Mouse (Mus musculus): ENCODE measurements around the gene Nuak1. TPM values are rescaled to one million over a fixed set of nuclear protein-coding genes. Genes with fewer than 3 reads are reported as not detected.
A peak's percentile ranks its signal among the peaks of the same experiment; 100 is the strongest.

The Nuak1 gene
- polyA plus RNA-seq, 1 experiment from 2014 or later, result 3.6 TPM

DNA sequence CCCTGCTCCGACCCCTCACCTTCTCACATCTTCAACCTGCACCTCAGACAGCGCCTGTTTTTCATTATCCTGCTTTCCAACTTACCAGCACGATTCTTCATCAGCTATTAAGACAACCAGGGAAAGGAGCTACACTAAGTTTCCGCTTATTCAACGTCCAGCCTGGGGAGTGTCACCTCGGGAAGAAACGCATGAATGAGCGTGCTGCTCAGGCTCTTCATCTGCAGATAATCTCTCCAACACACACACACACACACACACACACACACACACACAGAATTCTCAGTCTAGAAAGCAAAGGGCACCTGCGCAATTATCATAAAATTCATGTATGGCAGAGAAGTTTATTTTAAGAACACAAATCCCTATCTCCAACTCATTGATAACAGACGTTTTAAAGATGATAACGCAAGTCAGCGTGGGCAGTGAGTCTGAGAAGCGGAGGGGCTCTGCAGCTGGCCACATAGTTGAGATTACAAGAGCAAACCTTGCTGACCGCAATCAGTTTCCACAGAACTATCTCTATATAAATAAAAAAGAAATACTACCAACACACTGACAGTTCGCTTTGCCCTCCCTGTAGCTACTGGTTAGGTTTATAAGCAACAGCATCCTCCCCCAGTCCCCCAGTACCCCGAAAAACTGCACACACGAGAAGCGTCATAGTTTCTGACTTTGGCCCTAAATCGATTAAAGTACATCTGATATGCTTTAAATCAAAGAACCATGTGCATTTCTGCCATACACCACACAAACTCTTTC is 1.8 kb downstream of the Nuak1 start:
- ATAC-seq (ENCODE audit: low FRiP score, low TSS enrichment), result no peak
- Histone ChIP-seq H3K4me3 (ENCODE audit: low read length) (peak overlapping the region; percentile 74), H3K27ac (ENCODE audit: low read length) (peak overlapping the region; percentile 17; the same call in 1 of the 2 replicates), H3K27me3 (ENCODE audit: insufficient read depth, low read length) (no peaks in the 10 kb centered on the region), H3K36me3 (ENCODE audit: insufficient read depth, low read length) (no peaks in the 10 kb centered on the region), H3K9ac (replicated peaks; ENCODE audit: low read length) (peak overlapping the region; percentile 99), H3K4me2 (replicated peaks; ENCODE audit: low read depth, low read length) (peak overlapping the region; percentile 78), H3K9me3 (ENCODE audit: low read length) (no peaks in the 10 kb centered on the region), H3K4me1 (ENCODE audit: insufficient read depth, low read length) (peaks cover 46% of the 10 kb centered on the region)
- 23% methylated on average over 19 of the region's 19 CpGs for WGBS

DNA sequence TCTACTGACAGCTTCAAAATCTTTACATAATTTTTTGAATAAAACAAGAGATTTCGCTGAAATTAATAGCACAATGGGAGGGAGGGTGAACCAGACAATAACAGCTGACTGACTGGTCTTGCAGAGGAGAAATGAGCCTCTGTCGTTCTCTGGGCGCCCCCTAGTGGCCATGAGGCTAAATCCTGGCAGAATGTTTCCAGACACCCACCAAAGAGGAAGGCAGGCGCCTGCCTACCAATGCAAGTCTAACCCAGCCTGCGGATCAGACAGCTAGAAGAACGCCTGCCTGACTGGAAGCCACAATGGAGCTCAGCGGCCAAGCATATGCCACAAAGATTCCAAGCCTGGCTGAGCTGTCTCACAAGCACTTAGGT is 2.4 kb downstream of the Nuak1 start:
- Histone ChIP-seq H3K4me1 (ENCODE audit: insufficient read depth, low read length) (peaks cover 46% of the 10 kb centered on the region), H3K36me3 (ENCODE audit: insufficient read depth, low read length) (peaks cover 4% of the 10 kb centered on the region), H3K9ac (replicated peaks; ENCODE audit: low read length) (0 out of 2 replicates have a peak overlapping the region, but pooled peaks have one; percentile 4), H3K4me2 (replicated peaks; ENCODE audit: low read depth, low read length) (peak overlapping the region; percentile 78), H3K27me3 (ENCODE audit: insufficient read depth, low read length) (no peaks in the 10 kb centered on the region), H3K9me3 (ENCODE audit: low read length) (no peaks in the 10 kb centered on the region), H3K27ac (ENCODE audit: low read length) (peak overlapping the region; percentile 17; the same call in 1 of the 2 replicates), H3K4me3 (ENCODE audit: low read length) (peak overlapping the region; percentile 74)
- ATAC-seq (ENCODE audit: low FRiP score, low TSS enrichment), result 0 out of 2 replicates have a peak, but pooled peaks have one; percentile 5
- 0% methylated on average over 7 of the region's 7 CpGs for WGBS

DNA sequence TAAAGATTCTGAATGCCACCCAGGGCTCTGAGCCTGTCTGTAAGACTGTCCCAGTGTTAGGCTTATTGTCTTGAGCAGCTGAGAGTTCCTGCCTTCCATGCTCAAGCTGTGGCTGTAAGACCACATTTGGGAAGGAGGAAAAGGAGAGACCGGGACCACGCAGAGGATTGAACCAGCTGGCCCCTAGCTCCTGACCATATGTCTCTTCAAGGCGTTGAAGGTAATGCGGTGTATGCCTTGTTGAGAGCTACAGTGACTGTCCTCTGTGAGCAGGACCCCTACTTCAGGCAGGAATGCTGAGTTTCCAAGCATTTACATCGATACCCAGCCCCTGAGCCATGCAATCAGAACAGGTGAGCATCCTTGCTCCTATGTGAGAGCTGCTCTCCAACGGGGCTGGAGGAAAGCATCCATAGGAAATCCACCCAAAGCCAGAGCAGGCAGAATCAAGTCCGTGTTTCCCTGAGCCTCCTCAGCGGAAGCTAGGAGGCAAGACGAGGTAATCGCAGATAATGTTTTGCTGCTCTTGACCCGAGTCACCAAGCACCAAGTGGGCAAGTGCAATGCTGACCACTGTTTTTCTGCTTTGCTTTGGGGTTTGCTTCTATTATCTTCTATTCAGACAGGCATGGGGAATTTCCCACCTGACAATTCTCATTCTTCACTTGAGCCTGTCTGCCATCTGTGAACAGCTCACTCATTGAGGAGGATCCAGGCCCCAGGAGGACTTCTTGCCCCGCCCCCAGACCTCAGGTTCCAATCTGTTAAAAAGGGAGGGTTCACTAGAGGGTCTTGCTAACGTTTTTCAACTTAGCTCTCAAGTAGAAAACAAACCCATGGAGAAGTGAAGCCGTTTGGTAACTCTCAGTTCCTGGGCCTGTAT is 3.0 kb downstream of the Nuak1 start:
- Histone ChIP-seq H3K4me2 (replicated peaks; ENCODE audit: low read depth, low read length) (peak overlapping the region; percentile 78), H3K27ac (ENCODE audit: low read length) (no peak overlapping the region), H3K4me3 (ENCODE audit: low read length) (peak overlapping the region; percentile 74), H3K4me1 (ENCODE audit: insufficient read depth, low read length) (peaks cover 41% of the 10 kb centered on the region), H3K9me3 (ENCODE audit: low read length) (no peaks in the 10 kb centered on the region), H3K36me3 (ENCODE audit: insufficient read depth, low read length) (peaks cover 4% of the 10 kb centered on the region), H3K9ac (replicated peaks; ENCODE audit: low read length) (no peak overlapping the region), H3K27me3 (ENCODE audit: insufficient read depth, low read length) (no peaks in the 10 kb centered on the region)
- WGBS, result 32% methylated on average over 14 of the region's 14 CpGs
- ATAC-seq (ENCODE audit: low FRiP score, low TSS enrichment), result no peak

DNA sequence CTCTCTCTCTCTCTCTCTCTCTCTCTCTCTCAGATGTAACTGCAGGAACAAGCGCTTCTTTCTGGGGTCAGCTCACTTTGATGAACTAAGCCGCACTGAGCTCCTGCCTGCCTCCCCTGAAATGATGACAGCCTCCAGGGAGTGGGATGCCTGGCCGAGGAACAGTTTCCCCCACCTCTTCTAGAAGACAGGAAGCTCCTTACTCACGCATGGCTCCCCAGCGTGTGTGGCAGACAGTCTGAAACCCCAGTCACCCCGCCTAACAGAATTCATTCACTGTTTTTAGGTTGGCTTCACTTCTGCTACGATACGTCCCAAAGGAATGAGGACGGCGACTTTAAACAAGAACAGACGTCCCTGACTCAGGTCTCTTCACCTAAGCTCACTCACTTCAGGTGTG is 4.5 kb downstream of the Nuak1 start:
- no peak for ATAC-seq (ENCODE audit: low FRiP score, low TSS enrichment)

DNA sequence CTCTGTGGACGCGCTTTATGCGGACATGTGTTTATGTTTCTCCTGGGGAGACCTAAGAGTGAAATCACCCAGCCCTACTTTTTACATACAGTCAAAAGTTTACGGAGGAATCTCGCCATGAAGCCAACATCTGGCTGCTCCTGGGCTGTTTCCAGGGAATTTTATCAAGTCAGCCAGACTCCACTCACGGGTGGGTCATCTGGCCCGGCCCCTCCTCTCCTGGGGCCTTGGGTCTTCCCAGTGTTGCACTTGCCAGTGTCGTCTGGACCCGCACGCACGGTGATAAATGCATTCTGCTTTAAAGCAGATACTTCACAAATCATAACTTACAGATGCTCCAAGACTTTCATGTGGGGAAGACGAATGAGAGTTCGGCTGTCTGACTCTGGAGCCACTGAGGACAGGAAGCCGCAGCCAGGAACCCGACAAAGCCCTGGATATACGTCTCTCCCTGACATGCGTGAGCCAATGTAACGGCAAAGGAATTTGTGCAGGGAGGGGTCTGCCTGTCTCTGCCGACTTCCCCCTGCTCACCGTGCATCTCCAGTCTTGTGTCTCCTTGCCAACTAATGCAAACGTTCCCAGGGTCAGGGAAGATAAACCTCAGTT is 7.1 kb downstream of the Nuak1 start:
- H3K4me2 ChIP-seq (replicated peaks; ENCODE audit: low read depth, low read length), result no peak overlapping the region
- peak; percentile 47; the same call in 1 of the 2 replicates for ATAC-seq (ENCODE audit: low FRiP score, low TSS enrichment)
- peaks cover 11% of the 10 kb centered on the region for H3K36me3 ChIP-seq (ENCODE audit: insufficient read depth, low read length)
- no peak overlapping the region for H3K27ac ChIP-seq (ENCODE audit: low read length)
- H3K4me3 ChIP-seq (ENCODE audit: low read length), result no peak overlapping the region
- H3K9me3 ChIP-seq (ENCODE audit: low read length), result no peaks in the 10 kb centered on the region
- whole genome bisulfite sequencing, result 53% methylated on average over 21 of the region's 21 CpGs
- no peaks in the 10 kb centered on the region for H3K27me3 ChIP-seq (ENCODE audit: insufficient read depth, low read length)
- H3K9ac ChIP-seq (replicated peaks; ENCODE audit: low read length), result no peak overlapping the region
- H3K4me1 ChIP-seq (ENCODE audit: insufficient read depth, low read length), result peaks cover 17% of the 10 kb centered on the region

More for the DNA sequence above, 4.5 kb downstream of the Nuak1 start:
- Histone ChIP-seq H3K27me3 (ENCODE audit: insufficient read depth, low read length) (no peaks in the 10 kb centered on the region), H3K4me3 (ENCODE audit: low read length) (no peak overlapping the region), H3K9me3 (ENCODE audit: low read length) (no peaks in the 10 kb centered on the region), H3K9ac (replicated peaks; ENCODE audit: low read length) (0 out of 2 replicates have a peak overlapping the region, but pooled peaks have one; percentile 22), H3K4me1 (ENCODE audit: insufficient read depth, low read length) (peaks cover 31% of the 10 kb centered on the region), H3K36me3 (ENCODE audit: insufficient read depth, low read length) (peaks cover 4% of the 10 kb centered on the region), H3K27ac (ENCODE audit: low read length) (no peak overlapping the region), H3K4me2 (replicated peaks; ENCODE audit: low read depth, low read length) (no peak overlapping the region)
- WGBS, result 60% methylated on average over 11 of the region's 11 CpGs

DNA sequence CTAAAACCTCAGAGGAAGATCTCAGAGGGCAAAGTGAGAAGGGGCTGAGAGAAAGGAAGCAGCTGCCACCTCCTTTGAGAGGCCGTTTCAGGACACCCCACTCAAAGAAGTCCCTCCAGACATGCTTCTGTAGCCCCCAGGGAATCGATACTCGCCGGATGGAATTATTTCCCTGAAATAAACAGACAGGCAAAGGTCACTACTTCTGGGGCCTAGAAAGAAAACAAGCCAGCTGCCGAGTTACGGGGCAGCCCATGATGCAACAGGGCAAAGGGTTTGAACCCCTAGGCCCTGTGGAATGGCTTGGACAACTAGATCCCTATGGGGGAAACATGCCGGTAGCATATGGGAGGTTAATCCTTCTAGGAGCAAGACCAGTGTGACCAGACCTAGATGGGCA is 16.0 kb downstream of the Nuak1 start:
- no peak for ATAC-seq (ENCODE audit: low FRiP score, low TSS enrichment)
- Histone ChIP-seq H3K36me3 (ENCODE audit: insufficient read depth, low read length) (0 out of 2 replicates have a peak, but pooled peaks cover 2% of the 10 kb centered on the region), H3K27me3 (ENCODE audit: insufficient read depth, low read length) (no peaks in the 10 kb centered on the region), H3K4me3 (ENCODE audit: low read length) (no peak overlapping the region), H3K4me1 (ENCODE audit: insufficient read depth, low read length) (peaks cover 22% of the 10 kb centered on the region), H3K4me2 (replicated peaks; ENCODE audit: low read depth, low read length) (no peak overlapping the region), H3K27ac (ENCODE audit: low read length) (no peak overlapping the region), H3K9ac (replicated peaks; ENCODE audit: low read length) (no peak overlapping the region), H3K9me3 (ENCODE audit: low read length) (no peaks in the 10 kb centered on the region)
- WGBS, result 41% methylated on average over 7 of the region's 7 CpGs

DNA sequence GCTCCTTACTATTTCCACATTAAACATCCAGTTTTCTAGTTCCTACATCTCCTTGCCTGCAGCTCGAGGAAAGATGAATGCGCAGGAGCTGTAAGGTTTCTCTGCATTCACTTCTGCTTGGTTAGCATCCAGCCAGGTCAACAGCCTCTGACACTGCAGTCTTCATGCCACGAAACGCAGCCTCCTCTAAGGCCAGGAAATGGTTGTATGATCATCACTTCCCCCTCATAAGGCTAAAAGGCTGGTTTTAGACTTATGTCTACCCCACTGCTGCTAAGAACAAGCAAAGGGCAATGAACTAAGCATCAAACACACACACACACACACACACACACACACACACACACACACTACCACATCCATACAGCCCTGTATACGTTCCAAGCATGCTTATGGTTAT is 16.5 kb downstream of the Nuak1 start:
- 73% methylated on average over 5 of the region's 5 CpGs for WGBS
- Histone ChIP-seq H3K9me3 (ENCODE audit: low read length) (no peaks in the 10 kb centered on the region), H3K4me1 (ENCODE audit: insufficient read depth, low read length) (peaks cover 22% of the 10 kb centered on the region), H3K27me3 (ENCODE audit: insufficient read depth, low read length) (no peaks in the 10 kb centered on the region), H3K27ac (ENCODE audit: low read length) (no peak overlapping the region), H3K4me3 (ENCODE audit: low read length) (no peak overlapping the region), H3K4me2 (replicated peaks; ENCODE audit: low read depth, low read length) (no peak overlapping the region), H3K9ac (replicated peaks; ENCODE audit: low read length) (no peak overlapping the region), H3K36me3 (ENCODE audit: insufficient read depth, low read length) (0 out of 2 replicates have a peak, but pooled peaks cover 2% of the 10 kb centered on the region)
- no peak for ATAC-seq (ENCODE audit: low FRiP score, low TSS enrichment)

DNA sequence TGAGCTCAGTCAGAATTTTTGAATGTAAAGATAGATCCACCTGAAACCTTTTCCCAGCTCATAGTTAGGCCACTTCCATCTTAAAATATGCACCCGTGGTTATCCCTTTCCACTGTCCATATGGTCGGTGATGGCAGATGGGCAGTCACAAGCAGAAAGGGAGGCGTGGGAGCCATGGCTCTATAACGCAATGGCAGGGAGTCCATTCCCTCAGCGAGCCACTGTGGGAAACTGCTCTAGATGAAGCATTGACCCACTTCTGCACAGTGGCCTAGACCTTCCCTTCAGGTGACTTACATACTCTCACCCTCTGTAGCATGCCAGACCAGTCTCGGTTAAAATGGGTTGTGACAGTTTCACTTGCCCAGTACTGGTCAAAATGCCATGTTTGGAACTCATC is 19.8 kb downstream of the Nuak1 start:
- H3K27ac ChIP-seq (ENCODE audit: low read length), result no peak overlapping the region

DNA sequence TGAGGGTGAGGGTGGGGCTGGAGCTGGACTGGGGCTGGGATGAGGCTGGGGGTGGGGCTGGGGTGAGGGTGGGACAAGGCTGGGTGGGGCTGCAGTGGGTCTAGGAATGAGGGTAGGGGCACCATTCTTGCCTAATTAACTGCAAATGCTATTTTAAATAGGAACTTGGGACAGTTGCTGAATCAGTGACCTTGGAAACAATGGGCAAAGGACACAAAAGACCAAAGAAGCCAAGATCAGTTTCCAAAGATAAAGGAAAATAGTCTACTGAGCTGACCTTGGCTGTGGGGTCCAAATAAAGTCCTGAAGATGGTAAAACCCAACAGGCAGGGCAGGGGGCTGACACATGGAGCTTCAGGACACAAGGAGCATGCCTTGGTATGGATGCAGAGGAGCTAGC is 22.0 kb downstream of the Nuak1 start:
- Histone ChIP-seq H3K9ac (replicated peaks; ENCODE audit: low read length) (no peak overlapping the region), H3K4me3 (ENCODE audit: low read length) (no peak overlapping the region), H3K27me3 (ENCODE audit: insufficient read depth, low read length) (no peaks in the 10 kb centered on the region), H3K4me2 (replicated peaks; ENCODE audit: low read depth, low read length) (no peak overlapping the region), H3K27ac (ENCODE audit: low read length) (no peak overlapping the region), H3K9me3 (ENCODE audit: low read length) (no peaks in the 10 kb centered on the region), H3K4me1 (ENCODE audit: insufficient read depth, low read length) (peaks cover 3% of the 10 kb centered on the region; the same call in 1 of the 2 replicates), H3K36me3 (ENCODE audit: insufficient read depth, low read length) (0 out of 2 replicates have a peak, but pooled peaks cover 2% of the 10 kb centered on the region)
- no peak for ATAC-seq (ENCODE audit: low FRiP score, low TSS enrichment)

More for the DNA sequence above, 19.8 kb downstream of the Nuak1 start:
- Histone ChIP-seq H3K4me3 (ENCODE audit: low read length) (no peak overlapping the region), H3K36me3 (ENCODE audit: insufficient read depth, low read length) (0 out of 2 replicates have a peak, but pooled peaks cover 2% of the 10 kb centered on the region), H3K9me3 (ENCODE audit: low read length) (no peaks in the 10 kb centered on the region), H3K4me2 (replicated peaks; ENCODE audit: low read depth, low read length) (no peak overlapping the region), H3K9ac (replicated peaks; ENCODE audit: low read length) (no peak overlapping the region), H3K4me1 (ENCODE audit: insufficient read depth, low read length) (peaks cover 23% of the 10 kb centered on the region), H3K27me3 (ENCODE audit: insufficient read depth, low read length) (no peaks in the 10 kb centered on the region)
- WGBS, result 95% methylated on average over 6 of the region's 6 CpGs
- ATAC-seq (ENCODE audit: low FRiP score, low TSS enrichment), result no peak
